Mouse (Mus musculus) inflammation-experienced regulatory T-cells, adult 6 months (primary cell): ENCODE data around the gene Daam1. TPM values are rescaled to one million over a fixed set of nuclear protein-coding genes. Genes with fewer than 3 reads are reported as not detected.

Experiments
- ATAC-seq: one replicate; pipeline ENCODE4 v1.8.0; 2017
- polyA plus RNA-seq, 3 experiments: library from polyadenylated mRNA; unstranded; fragments of 100-300 nt; shearing (Covaris generic); gene quantifications; one replicate each; pipeline ENCODE4 v1.2.1; 2017

Daam1 gene
- polyA plus RNA-seq, 3 experiments from 2014 or later, result 1.4 to 3.0 (median 1.6) TPM

DNA sequence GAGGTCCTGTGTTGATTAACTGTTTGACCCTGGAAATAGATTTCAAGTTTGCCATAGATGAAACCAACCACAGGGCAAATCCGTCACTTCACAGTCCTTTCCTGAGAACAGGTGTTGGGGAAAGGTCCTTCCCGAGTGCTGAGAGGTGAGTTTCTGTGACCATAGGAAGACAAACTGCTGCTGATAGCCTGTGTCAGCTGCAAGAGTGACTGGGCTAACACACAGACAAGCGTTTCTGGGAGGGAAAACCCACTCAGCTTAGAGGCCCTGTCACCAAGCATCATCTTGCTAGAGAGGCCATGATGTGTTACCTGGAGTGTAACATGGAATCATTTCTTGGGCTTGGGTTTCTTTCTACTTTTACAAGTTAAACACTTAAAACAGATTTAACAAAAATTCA, 35.1 kb downstream of the Daam1 start:
- ATAC-seq, result no peak

DNA sequence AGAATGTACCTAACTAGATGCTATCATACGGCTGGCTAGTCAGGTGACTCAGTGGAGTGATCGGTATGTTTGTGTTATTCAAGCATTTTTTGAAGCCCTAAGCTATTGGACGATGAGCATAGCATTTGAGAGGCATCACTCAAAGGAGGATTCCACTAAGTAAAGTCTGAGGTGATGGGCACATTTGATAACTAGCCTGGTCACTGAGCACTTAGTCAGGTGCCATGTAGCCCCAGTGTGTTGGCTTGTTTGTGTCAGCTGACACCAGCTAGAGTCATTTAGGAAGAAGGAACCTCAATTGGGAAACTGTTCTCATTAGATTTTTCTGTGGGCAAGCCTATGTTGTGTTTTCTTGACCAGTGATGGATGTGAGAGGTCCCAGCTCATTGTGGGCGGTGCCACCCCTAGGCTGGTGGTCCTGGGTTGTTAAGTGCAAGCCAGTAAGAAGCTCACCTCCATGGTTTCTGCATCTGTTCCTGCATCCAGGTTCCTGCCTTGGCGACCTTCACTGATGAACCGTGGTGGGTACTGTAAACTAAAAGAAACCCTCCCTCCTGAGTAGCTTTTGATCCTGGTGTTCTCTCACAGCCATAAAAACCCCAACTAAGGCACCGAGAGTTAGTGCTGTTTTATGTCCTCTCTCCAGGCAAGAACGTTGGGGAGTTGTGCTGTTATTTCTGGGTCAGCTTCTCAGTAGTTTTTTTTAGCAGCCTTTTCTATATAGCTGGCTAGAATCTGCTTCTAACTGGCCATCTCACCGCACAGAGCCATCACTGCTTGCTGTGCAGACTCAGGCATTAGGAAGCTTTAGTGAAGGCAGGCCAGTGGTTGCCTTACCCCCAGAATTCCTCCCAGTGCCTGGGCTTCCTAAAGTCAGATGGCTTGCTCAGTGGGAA, 36.7 kb downstream of the Daam1 start:
- ATAC-seq, result no peak

DNA sequence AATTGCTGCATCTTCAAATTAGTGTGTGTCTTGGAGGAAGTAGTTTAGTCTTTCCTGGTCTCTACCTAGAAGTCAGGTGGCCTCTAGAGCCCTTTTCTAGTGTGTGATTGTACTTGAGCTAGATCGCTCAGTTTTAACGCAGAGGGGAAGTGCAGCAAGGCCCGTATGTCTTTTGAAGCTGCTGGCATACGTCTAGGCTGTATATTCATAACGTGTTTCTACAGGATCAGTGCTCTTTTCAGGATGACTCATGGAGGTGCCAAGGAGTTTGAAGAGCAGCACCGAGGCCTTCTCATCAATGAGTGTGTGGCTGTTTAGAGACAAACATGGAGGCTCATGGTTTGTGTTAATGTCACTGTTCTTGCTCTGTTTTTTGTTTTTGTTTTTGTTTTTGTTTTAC, 39.8 kb downstream of the Daam1 start:
- ATAC-seq, result peak; percentile 57

DNA sequence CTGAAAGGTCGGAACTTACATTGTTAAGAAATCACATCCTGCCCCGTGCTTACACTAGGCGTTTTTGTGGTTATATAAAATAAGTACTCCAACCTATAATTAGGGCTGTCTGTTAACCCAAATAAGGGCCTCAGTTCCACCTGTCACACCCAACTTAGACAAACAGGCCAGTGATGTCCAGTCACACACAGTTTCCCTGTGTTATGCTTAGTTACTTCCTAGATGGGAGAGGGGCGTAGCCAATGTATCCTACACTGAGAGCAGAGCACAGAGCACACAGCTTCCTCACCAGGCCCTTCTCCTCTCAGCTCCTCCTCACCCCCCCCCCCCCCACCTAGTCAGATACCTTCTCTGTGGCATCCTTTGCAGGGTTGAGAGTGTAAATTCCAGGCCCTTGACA, 41.5 kb downstream of the Daam1 start:
- ATAC-seq, result no peak

DNA sequence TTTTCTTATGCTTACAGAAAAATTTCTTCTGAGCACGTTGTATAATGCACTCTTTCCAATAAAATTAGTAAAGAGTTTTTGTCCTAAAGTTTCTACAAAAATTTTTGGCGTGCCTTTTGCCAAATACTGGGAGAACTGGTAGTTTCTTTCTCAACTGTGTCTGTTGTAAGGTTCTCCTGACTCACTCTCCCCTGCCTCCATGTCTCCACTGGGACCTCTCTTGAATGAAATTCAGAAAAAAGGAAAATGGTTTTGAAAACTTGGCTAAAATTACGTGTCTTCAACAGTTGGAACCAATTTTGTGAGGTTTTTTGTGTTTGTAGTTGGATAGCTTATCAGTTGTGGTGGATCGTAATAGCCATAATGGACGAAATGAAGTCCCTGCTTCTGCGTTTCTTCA, 43.7 kb downstream of the Daam1 start:
- ATAC-seq, result no peak

DNA sequence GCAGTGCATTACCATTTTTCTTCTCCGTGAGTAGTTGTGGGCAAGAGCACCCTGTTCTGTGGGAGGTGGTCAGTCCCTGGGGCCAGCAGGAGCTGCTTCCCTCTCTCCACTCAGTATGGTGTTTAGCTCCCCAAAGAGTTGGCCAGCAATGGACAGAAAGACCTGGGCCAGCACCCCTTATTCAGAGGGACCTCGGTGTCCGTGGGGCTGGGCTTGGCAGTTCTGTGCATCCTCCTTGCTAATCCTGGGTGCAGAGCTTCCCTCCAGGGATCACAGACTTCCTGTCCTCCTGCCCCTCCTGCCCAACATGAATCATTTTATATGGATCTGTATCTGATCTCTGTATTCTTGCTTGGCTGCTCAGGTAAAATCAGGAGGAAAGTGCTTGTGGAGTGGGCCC, 44.1 kb downstream of the Daam1 start:
- no peak for ATAC-seq

DNA sequence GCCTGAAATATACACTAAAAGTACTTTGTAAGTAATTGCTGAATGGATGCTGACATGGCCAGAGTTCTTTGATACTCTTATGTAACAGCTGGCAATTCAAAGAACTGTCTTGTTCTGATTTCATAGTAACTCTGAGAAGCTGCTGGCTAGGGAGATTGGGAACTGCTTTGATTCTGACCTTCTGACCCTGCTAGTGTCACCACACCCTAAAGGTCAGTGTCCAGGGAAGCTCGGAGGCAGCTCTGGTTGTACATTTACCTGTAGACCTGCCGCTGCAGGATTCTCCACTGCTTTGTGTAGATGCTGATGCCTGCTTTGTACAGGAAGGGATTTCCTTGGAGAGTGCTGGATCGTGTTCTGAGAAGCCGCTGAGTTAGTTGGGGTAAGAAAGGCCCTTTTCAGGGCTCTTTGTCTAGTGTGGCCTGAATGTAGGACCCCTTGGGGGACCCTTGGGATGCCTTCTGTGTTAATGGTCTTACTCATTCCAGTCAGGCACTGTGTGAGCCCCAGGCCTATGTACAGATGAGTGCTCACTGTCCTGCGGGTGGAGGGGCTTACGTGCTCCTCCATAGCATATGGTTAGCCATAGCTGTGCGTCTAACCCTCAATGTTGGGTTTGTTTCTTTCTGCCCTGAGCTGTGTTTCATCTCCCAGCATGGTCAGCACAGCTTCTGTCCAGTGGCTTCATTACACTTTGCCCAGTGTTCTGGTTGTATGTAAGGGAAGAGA, 45.0 kb downstream of the Daam1 start:
- ATAC-seq, result no peak

DNA sequence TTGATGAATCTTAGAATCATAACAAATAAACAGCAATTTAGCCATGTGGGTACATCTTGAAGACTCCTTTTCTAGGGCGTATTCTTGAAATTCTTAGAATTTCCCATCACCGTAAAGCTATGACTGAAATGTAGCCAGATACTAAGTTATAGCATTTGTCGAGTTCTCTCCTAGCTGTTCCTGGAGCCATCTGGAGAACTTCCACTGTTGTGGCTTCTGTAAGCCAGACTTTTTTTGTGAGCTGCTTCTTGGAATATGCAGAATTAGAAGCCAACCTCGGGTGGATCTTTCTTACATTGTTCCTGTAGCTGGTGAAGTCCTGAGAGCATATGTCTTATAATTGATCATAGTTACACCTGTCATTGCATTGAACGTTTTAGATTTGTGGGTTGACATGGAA, 50.1 kb downstream of the Daam1 start:
- ATAC-seq, result no peak

DNA sequence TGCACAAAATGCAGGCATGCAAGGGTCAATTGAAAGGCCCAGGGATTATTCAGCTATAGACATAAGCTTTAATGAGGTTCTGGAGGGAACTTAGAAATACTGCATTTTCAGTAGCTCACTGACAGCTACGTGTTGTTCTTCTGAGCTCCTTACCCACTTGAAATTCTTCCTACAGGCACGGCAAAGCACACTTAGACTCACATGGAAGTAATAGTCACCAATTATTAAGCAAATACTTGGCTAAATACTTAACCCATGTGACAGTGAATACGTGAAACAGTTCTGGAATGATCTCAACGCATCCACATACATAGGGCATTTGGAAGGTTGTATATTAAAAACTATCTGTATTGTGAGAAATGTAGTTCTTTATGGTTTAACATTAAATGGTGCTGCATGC, 50.6 kb downstream of the Daam1 start:
- no peak for ATAC-seq

DNA sequence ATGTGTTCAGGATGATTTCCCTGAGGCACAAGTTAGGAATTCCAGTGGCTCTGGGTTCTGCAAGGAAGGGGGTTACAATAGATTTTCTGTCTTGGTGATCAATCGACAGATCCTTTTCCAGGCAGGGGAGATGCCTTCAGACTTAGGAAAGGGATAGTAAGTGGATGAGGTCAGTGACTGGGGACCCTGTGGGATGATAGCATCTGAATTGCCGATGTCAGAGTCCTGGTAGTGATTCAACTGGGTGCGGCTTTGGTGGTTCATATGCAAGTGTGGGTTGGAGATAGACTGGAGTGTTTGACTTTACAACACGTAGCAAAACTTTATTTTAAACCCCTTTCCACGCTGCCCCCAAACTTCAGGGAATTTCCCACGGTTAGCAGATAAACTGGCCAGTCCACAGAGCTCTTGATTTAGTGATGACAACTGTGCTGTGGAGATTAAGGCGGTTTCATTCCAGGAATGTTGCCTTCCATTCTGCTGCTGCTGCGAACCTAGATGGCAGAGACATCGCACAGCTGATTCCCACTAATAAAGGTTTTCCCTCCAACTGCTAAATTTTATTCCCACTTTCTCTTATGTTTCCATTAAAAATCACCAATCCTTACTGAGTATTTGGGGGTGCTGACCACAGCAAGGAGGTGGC, 52.3 kb downstream of the Daam1 start:
- ATAC-seq, result no peak

DNA sequence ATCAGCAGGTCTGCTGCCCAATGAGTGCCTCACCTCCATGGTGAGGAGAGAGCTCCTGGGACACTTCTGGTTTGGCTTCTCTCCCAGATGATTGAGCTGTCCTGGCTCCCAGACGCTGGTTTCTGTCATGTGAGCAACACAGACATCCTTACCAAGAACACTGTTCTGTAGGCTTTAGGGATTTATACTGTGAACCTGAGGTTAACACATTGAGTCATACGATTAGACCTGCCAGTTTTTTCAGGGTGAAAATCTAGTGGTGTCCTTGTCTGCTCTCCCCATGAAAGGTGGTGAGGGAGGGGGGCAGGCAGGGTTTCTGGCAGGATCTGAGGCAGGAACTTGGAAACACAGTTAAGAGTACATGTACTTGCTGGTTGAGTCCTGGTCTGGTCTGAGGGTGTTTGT, 54.3 kb downstream of the Daam1 start:
- ATAC-seq, result no peak

DNA sequence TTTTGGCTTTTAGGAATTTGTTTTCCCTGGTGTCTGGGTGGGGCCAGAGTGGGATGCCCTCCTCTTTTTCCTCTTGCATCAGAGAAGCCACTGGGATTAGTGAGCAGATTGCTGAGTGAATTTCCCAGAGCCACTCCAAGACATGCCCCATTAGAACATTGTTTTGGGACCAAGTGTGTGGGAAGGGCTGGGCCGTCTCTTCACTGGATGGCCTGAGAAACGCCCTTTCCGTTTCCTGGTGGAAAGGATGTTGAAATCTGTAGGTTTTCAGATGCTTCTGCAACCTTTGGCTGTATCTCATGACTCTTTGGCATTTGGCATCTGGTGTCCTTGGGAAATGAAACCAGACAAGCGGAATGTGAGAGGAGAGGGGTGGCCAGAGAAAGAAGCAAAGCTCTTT, 54.8 kb downstream of the Daam1 start:
- ATAC-seq, result no peak

DNA sequence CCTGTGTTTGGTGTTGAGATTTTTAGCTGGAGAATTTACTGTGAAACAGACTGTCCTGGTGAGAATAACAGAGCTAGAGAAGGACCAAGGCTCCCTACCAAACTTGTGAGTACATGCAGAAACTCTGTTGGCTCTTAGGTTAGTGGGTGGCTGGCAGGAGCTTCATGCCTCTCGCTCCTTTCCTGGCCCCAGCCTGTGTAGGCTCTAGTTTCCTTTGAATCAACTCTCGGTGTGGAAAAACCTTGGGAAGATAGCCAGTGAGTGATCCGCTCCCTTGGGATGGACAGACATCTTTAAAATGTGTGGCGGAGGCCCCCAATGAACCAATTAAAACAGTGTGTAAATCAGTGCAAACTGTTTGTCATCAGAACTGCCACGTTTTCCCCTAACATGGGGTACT, 55.5 kb downstream of the Daam1 start:
- ATAC-seq, result no peak

DNA sequence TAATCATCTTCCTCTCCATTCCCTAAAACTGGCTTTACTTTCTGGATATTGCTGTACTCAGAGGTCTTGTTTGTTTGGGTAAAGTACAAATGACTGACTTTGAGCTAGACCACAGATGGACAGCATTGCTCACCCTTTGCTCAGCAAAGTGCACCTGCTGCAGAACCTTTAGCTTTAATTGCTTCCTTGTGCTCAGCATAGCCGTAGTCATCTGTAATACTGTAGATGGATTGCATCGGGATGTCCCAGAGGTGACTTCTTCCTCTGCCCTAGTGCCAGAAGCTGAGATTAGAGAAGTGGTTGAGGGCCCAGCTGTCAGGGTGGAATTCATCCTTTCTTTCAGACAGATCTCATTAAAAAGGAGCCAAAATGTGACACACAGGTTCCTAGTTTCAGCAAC, 56.1 kb downstream of the Daam1 start:
- ATAC-seq, result no peak

DNA sequence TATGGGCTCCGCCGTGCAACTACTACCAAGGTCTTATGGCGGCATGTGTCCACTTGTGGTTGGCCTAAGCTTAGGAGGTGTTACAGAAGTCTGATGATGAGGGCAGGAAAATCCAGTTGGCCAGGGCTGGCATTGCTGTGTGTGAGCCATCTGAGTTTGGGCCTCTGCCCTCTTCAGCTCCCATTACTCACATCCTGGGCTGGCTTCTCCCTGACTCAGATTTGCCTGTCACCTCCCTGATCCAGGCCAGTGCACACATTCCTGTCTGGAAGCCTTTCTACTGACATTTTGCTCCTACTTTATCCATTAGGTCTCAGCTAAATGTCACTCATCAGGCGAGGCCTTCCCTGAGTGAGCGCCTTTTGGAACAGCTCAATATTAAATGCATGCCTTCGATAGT, 57.5 kb downstream of the Daam1 start:
- ATAC-seq, result no peak

DNA sequence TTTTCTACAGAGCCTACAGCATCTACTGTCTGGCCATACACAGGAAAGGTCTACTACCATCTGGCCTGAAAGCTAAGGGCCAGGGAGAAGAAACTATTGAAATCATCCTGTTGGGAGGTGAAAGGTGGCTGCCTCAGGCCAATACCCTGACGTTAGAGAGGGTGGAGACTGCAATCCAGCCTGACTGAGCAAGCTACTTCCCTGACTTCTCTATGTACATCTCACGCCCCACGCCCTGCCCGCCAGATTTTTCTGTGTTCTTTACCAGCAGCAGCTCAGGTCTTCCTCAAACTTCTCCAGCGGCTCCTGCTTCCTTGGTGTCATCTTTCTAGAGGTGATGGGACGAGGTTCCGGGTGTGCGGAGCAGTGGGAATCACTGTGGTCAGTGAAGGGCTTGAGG, 58.4 kb downstream of the Daam1 start:
- no peak for ATAC-seq

DNA sequence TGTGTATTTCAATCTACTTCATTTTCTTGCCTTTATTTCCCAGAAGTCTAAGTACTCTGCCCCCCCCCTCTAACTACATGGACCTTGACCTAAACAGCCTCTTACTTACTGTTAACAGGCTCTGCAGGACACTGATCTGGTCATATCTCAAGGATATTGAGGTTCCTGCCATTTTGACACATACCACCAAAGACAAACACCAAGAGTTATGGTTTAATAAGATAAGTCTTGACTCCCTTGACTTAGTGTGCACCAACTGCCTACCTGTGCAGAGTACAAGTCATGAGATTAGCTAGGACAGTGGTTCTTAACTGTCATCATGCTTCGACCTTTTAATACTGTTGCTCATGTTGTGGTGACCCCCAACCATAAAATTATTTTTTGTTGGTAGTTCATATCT, 59.4 kb downstream of the Daam1 start:
- no peak for ATAC-seq

DNA sequence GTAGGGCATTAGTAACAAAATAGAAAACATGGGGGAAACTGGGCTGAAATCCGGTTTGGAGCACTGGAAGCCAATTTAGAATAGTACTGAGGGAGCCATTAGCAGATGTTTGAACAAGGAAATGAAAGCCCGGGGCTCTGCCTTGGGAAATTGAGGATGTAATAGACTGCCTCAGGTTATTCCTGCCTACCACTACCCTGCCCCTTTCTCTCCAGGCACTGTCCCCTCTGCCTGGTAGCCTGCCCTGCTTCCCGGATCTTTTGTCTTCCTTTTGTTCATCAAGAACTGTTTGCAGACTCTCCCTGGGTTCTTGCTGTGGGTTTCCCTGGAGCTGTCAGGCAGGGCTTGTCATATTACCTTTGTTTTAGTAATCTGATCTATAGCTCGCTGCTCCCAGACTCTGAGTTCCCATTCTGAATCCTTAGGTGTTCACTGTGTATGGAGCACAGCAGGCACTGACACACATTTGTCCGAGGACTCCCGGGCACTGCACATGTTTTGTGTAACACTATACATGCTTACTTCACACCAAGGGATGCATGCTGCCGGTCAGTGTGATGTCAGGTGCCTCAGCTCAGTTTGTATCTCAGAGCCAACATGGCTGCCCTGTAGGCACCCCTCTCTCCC, 61.0 kb downstream of the Daam1 start:
- ATAC-seq, result no peak

DNA sequence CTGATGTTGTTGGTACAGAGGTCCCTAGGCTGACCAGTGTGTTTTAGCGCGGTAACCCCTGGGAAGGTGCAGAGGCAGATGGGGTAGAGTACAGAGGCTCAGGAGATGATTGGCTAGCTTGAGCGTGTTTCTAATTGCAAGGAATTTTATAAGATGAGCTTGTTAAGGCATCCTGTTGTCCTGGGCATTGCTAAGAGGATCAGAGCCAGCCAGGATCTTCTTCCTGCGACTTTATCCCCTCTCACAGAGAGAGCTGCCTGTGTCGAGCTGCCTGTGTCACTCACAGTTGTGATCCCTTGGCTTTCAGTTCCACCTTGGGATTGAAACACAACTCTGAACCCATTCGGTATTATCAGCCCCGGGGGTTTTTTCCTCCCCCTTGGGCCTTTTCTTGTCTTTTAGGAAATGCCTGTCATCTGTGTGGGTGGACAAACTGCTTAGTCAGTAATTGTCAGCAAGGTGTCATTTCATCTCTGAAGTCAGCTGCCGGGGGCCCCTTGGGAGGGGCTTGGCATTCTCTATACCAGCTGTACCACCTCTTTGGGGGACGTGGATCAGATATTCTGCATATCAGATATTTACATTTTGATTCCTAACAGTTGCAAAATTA, 62.2 kb downstream of the Daam1 start:
- no peak for ATAC-seq

DNA sequence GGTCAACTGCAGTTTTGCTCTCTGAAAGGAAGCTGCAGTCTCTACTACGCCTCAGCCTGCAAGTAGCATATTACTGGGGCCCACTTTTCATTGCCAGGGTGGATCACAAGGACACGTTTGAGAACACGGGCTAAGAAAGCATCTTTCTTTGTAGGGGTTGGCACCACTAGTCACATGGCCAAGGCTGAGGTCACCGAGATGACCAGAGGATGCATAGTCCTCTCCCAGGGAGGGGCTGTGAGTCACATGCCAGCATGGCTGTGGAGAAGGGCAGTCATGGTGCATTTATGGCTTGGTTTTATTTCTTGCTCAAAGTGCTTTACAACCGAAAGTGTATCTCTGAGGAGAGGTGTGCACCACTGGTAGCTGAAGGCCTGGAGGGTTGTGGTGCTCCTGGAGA, 67.4 kb downstream of the Daam1 start:
- ATAC-seq, result no peak

DNA sequence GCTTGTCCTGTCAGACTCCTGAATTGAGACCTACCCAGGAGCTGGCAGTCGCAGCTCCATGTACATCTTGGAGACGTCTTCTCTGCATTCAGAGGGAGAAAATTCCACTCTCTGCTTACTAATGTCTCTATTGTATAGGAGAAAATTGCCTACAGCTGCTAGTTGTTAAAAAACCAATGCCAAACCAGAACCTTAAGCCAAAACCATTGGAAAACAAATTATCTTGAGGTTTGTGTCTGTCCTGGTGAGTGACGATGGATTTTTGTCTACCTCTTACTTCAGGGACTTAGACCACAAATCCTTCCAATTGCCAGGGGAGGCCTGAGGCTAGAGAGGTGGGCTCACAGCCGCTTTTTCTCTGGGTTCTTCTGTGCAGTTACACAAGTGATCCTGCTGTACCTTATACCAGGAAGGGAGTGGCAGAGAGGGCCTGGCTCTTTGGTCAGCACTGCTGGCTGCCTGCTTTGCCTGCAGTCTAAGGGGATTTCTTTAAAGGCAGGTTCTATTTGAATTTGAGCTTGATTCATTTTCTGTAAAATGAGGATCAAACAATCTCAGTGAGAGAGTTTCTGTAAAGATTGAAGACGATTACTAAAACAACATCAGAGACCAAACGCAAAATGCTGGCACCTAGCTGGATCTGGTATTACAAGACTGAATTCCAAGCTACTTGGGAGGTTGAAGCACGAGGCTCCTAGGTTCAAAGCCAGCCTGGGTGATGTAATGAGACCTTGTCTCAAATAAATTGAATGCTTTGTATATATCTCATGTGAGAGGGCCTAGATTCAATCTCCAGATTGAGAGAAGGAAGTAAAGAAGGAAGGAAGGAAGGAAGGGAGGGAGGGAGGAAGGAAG, 68.0 kb downstream of the Daam1 start:
- ATAC-seq, result no peak

DNA sequence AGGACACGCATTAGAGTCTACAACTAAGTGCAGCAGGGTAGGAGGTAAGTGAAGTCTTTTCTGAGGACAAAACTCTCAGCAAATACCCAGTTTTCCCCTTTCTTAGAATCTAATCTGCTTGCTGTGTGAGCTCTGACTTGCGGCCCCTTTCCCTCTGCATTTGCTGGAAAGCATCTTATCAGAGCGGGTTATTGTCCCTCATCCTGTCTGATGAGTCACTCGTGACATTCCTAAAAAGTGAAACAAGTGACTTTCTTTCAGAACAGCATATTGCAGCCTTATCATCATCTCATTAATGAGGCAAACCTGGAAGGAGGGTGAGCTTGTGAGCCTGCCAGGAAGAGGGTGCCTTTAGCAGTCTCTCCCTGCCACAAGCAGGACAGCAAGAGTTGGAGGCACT, 68.7 kb downstream of the Daam1 start:
- no peak for ATAC-seq
